9 mouse cellular contexts compared by ENCODE assay signal in the genomic region with DNA sequence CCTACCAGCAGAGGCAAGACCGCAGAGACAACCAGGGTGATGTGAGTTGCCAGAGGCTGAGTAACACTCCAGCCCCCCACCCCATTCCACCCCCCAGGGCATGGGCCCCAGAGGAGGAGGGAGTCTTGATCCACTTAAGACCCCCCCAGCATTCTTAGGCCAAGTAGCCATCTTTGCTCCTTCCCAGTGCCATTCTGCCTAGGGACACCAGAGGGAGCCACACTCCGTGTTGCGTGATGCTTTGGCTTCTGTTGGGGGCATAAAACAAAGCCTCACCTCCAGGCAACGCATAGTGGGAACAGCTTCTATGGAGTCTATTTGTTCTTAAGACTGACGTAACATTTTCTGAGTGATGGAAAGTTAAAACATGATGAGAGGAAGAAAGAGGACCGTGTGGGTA. TPM values are rescaled to one million over a fixed set of nuclear protein-coding genes. Genes with fewer than 3 reads are reported as not detected.
DNase-seq lines count a peak whose midpoint lies in the region; ATAC-seq and TF ChIP-seq lines count a peak whose summit lies in the region.
"Had no signal": no experiment of that assay in that cellular context is flagged by ENCODE, and none has a peak within 500 bp of the region (broad histone marks: within the 10 kb centered on the region; RNA-seq: fewer than 3 reads in every experiment).

No protein-coding gene starts in this region.

- peak overlapping the region; percentile 37; the same call in 1 of the 2 replicates for H3K9ac ChIP-seq in ES-E14 (ENCODE audit: insufficient read depth, low read depth, low read length, poor library complexity, severe bottlenecking)
- no peak overlapping the region for H3K9ac ChIP-seq in midbrain, embryonic 12.5 days (replicated peaks)

- intact Hi-C loops in gastrocnemius, postnatal 36 days (cut with DNase I) = loop anchor here (5.0 kb wide), 2 partner anchors 94 to 114 kb away; no protein-coding TSS in a partner anchor
- intact Hi-C loops in left cerebral cortex, adult 2 months (cut with DNase I) = no loop called here

- no peak overlapping the region for H3K4me3 ChIP-seq in ES-E14 (ENCODE audit: insufficient read depth in 1 of 2, low read depth in 1 of 2, low read length in 2 of 2, poor library complexity in 1 of 2, severe bottlenecking in 1 of 2)
- H3K4me3 ChIP-seq in left cerebral cortex, adult 2 months = no peak overlapping the region
- no peak overlapping the region for H3K4me3 ChIP-seq in midbrain, embryonic 12.5 days

- WGBS in midbrain, embryonic 12.5 days = 35% methylated on average over 6 of the region's 6 CpGs

- ATAC-seq in midbrain, embryonic 12.5 days (ENCODE audit: low FRiP score, low read depth) = no peak
- ATAC-seq: Patski had no signal

- H3K27me3 ChIP-seq in midbrain, embryonic 12.5 days = no peaks in the 10 kb centered on the region
- H3K27me3 ChIP-seq in splenic B cell, adult 2 months (ENCODE audit: control insufficient read depth, insufficient read depth, low read length, poor library complexity, severe bottlenecking) = no peaks in the 10 kb centered on the region
- H3K27me3 ChIP-seq: Patski had no signal

- H3K9me3 ChIP-seq in ES-E14 (ENCODE audit: control insufficient read depth, insufficient read depth, low read depth, low read length) = no peaks in the 10 kb centered on the region
- no peaks in the 10 kb centered on the region for H3K9me3 ChIP-seq in midbrain, embryonic 12.5 days

- no peak overlapping the region for H3K4me2 ChIP-seq in midbrain, embryonic 12.5 days (replicated peaks)

- peaks cover 49% of the 10 kb centered on the region for H3K36me3 ChIP-seq in ES-E14 (ENCODE audit: control insufficient read depth, insufficient read depth, low read length, poor library complexity, severe bottlenecking)
- peaks cover 58% of the 10 kb centered on the region for H3K36me3 ChIP-seq in midbrain, embryonic 12.5 days
- H3K36me3 ChIP-seq in splenic B cell, adult 2 months (ENCODE audit: control insufficient read depth, insufficient read depth, low read length, poor library complexity, severe bottlenecking) = peaks cover 12% of the 10 kb centered on the region

- peaks cover 3 to 28% of the 10 kb centered on the region in 2 experiments; a peak in 3 of 4 replicates for H3K4me1 ChIP-seq in ES-E14 (ENCODE audit: control insufficient read depth in 2 of 2, insufficient read depth in 2 of 2, low read length in 2 of 2, poor library complexity in 1 of 2)
- H3K4me1 ChIP-seq in midbrain, embryonic 12.5 days = peaks cover 38% of the 10 kb centered on the region

- no peak overlapping the region for H3K27ac ChIP-seq in ES-E14 (ENCODE audit: insufficient read depth, low read depth, low read length, poor library complexity, severe bottlenecking)
- H3K27ac ChIP-seq in left cerebral cortex, adult 2 months = peak overlapping the region; percentile 41; the same call in 1 of the 2 replicates
- H3K27ac ChIP-seq in midbrain, embryonic 12.5 days (replicated peaks) = peak overlapping the region; percentile 42; the same call in 1 of the 2 replicates

- peak; percentile 64 for DNase-seq in gastrocnemius, adult 18-20 months (ENCODE audit: low spot score)
- DNase-seq in gastrocnemius, adult 8-10 months (ENCODE audit: low spot score in 2 of 2) = no peak
- DNase-seq in ES-E14 (ENCODE audit: low read depth, low spot score) = no peak
- DNase-seq in cerebellum, postnatal 25 days = peak; percentile 81 to 86
- DNase-seq in gastrocnemius, postnatal 36 days = peak; percentile 59 to 63
- DNase-seq in left cerebral cortex, adult 2 months (ENCODE audit: extremely low spot score in 1 of 2, low spot score in 2 of 2) = peak; percentile 70 to 79
- peak; percentile 87 for DNase-seq in splenic B cell, adult 2 months (ENCODE audit: low read depth, low spot score)

- in situ Hi-C loops in ES-E14 (cut with MboI; ENCODE audit: low sequenced_read_pairs in 2 of 2, unreplicated experiment in 2 of 2) = no loop called here

- TF ChIP-seq CTCF in left cerebral cortex, adult 2 months (IDR thresholded peaks at IDR 0.05) = peak; percentile 91

TF ChIP-seq in ES-E14, 5 proteins besides CTCF, POLR2A, EP300 and RAD21:
- TF ChIP-seq ZC3H11A (IDR thresholded peaks at IDR 0.05; ENCODE audit: borderline replicate concordance, low read depth, low read length) (peak; percentile 85; the same call in 1 of the 2 replicates), HCFC1 (IDR thresholded peaks at IDR 0.05; ENCODE audit: borderline replicate concordance, insufficient read depth, low read length) (no peak), MAFK (IDR thresholded peaks at IDR 0.05; ENCODE audit: insufficient read depth, low read depth, low read length) (no peak)

RNA-seq across cellular contexts. Expression of a gene that starts 13.6 kb away (rescaled TPM):
- 10 to 100 TPM; 73.4 to 80.1 TPM for total RNA-seq in gastrocnemius, adult 18-20 months (2021)
- 10 to 100 TPM; 77.8 to 89.1 (median 82.1) TPM for total RNA-seq in gastrocnemius, adult 8-10 months (2022)
- 38.2 and 47.8 TPM in 2 replicates for total RNA-seq in ES-E14 (2012; rRNA removed)
- total RNA-seq in gastrocnemius, postnatal 36 days (2021) = 10 to 100 TPM; 54.7 to 61.2 TPM
- total RNA-seq in left cerebral cortex, adult 2 months (2021) = 10 to 100 TPM; 50.6 to 52.2 TPM
- polyA plus RNA-seq in midbrain, embryonic 12.5 days (2016; fragmentation: Nextera tagmentation; extraction: Ambion mirVana) = 22.5 and 22.7 TPM in 2 replicates

RNA-seq across cellular contexts. Expression of a gene that starts 58.7 kb away (rescaled TPM):
- total RNA-seq in gastrocnemius, adult 18-20 months (2021) = 100 to 1,000 TPM in 1 of 2 experiments, 1 to 10 TPM in 1; 8.1 to 202 TPM
- total RNA-seq in gastrocnemius, adult 8-10 months (2022) = 10 to 100 TPM in 2 of 4 experiments, 1 to 10 TPM in 2; 4.7 to 45.4 (median 9.4) TPM
- total RNA-seq in ES-E14 (2012; rRNA removed) = 33.9 and 42.1 TPM in 2 replicates
- total RNA-seq in gastrocnemius, postnatal 36 days (2021) = 10 to 100 TPM; 18.2 to 39.3 TPM
- total RNA-seq in left cerebral cortex, adult 2 months (2021) = 10 to 100 TPM; 46.9 to 71.1 TPM
- polyA plus RNA-seq in midbrain, embryonic 12.5 days (2016; fragmentation: Nextera tagmentation; extraction: Ambion mirVana) = 47.6 and 51.6 TPM in 2 replicates

Comparison
In these comparisons a context has a peak if more than half of its experiments do, and no peak if none do; other contexts are left out.
1. DNase-seq: peak in gastrocnemius, adult 18-20 months (single experiment), cerebellum, postnatal 25 days (2 of 2), gastrocnemius, postnatal 36 days (2 of 2), left cerebral cortex, adult 2 months (2 of 2) and splenic B cell, adult 2 months (single experiment); none in gastrocnemius, adult 8-10 months (0 of 2) and ES-E14 (single experiment).